Mouse (Mus musculus) stomach, postnatal 0 days (tissue): ENCODE data around the gene Lrrc28. TPM values are rescaled to one million over a fixed set of nuclear protein-coding genes. Genes with fewer than 3 reads are reported as not detected.

ENCODE experiments used
- ATAC-seq: fragments of 200-750 bp; cut with Nextera tagmentation; 2 replicates; pipeline ENCODE4 v1.8.0; 2017; ENCODE audit not compliant: low FRiP score, low TSS enrichment
- DNase-seq: peaks from one replicate; pipeline ENCODE4 v3.0.0-alpha.2; 2016; ENCODE audit warnings: low spot score
- H3K27ac ChIP-seq: fragments of 300-500 bp; sonication (generic); replicated peaks from 2 replicates; pipeline ENCODE4 v1.5.1; 2014; ENCODE audit warnings: mild to moderate bottlenecking, control low read depth
- H3K27me3 ChIP-seq: fragments of 300-500 bp; sonication (generic); 2 replicates; pipeline ENCODE4 v1.6.1; 2014; ENCODE audit warnings: low read length; ENCODE audit not compliant: control insufficient read depth, insufficient read depth
- H3K36me3 ChIP-seq: fragments of 300-500 bp; sonication (generic); 2 replicates; pipeline ENCODE4 v1.6.1; 2014; ENCODE audit warnings: low read length, mixed read lengths; ENCODE audit not compliant: control insufficient read depth, insufficient read depth
- H3K4me1 ChIP-seq: fragments of 300-500 bp; sonication (generic); replicated peaks from 2 replicates; pipeline ENCODE4 v1.6.1; 2014; ENCODE audit warnings: antibody characterized with exemption; ENCODE audit not compliant: control insufficient read depth, insufficient read depth
- H3K4me2 ChIP-seq: fragments of 300-500 bp; sonication (generic); replicated peaks from 2 replicates; pipeline ENCODE4 v1.6.1; 2014; ENCODE audit warnings: low read depth, mild to moderate bottlenecking, control low read depth, moderate library complexity
- H3K4me3 ChIP-seq: fragments of 300-500 bp; sonication (generic); 2 replicates; pipeline ENCODE4 v1.5.1; 2014; ENCODE audit warnings: low read depth, low read length, control low read depth
- H3K9ac ChIP-seq: fragments of 300-500 bp; sonication (generic); 2 replicates; pipeline ENCODE4 v1.6.1; 2014; ENCODE audit warnings: mild to moderate bottlenecking, low read length, control low read depth, mixed read lengths
- H3K9me3 ChIP-seq: fragments of 300-500 bp; sonication (generic); 2 replicates; pipeline ENCODE4 v1.6.1; 2016; ENCODE audit warnings: low read length; ENCODE audit not compliant: control insufficient read depth
- CTCF ChIP-seq: IDR thresholded peaks from 2 replicates; pipeline ENCODE4 v1.5.1; 2016; ENCODE audit warnings: antibody characterized with exemption, low read depth, mild to moderate bottlenecking, moderate library complexity
- EP300 ChIP-seq: optimal IDR thresholded peaks from 2 replicates; pipeline ENCODE3; 2016; ENCODE audit warnings: antibody characterized with exemption
- WGBS: fragments of 180-500 bp; shearing (Covaris S2); extraction: QIAGEN DNeasy Blood & Tissue Kit; methylation state at CpG from one replicate; pipeline ENCODE4 v1.1.7; 2014; 5-methylcytosine and 5-hydroxymethylcytosine counted together
- polyA plus RNA-seq: library from polyadenylated mRNA; unstranded; fragments of >200 nt; fragmentation: Nextera tagmentation; extraction: Ambion mirVana; gene quantifications from 2 replicates; pipeline ENCODE4 v1.2.1, GENCODE M21; 2015

Gene Lrrc28
- polyA plus RNA-seq, 1 experiment from 2014 or later: 66.0 TPM

GRCm38 (mm10) chr7:67566510-67567237 lies 78.4 kb downstream of the Lrrc28 start:
- Histone ChIP-seq H3K4me2 (no peak overlapping the region), H3K4me1 (no peaks in the 10 kb centered on the region), H3K9ac (no peak overlapping the region), H3K9me3 (no peaks in the 10 kb centered on the region), H3K27me3 (no peaks in the 10 kb centered on the region), H3K36me3 (no peaks in the 10 kb centered on the region), H3K27ac (no peak overlapping the region; the same call in 1 of the 2 replicates), H3K4me3 (no peak overlapping the region)
- WGBS: 70% methylated on average over 8 of the region's 8 CpGs
- TF ChIP-seq EP300 (no peak), CTCF (no peak)
- no peak for DNase-seq
- no peak for ATAC-seq

- no peaks in the 10 kb centered on the region for H3K9me3 ChIP-seq
- no peak for ATAC-seq
- H3K36me3 ChIP-seq: no peaks in the 10 kb centered on the region
- no peak overlapping the region for H3K4me2 ChIP-seq
- H3K27ac ChIP-seq: no peak overlapping the region
- H3K4me1 ChIP-seq: no peaks in the 10 kb centered on the region
- no peaks in the 10 kb centered on the region for H3K27me3 ChIP-seq
- WGBS: 72% methylated on average over 1 of the region's 1 CpGs
- TF ChIP-seq EP300: no peak
- no peak for TF ChIP-seq CTCF
- no peak for DNase-seq
- H3K9ac ChIP-seq: no peak overlapping the region
- no peak overlapping the region for H3K4me3 ChIP-seq
Measured at GRCm38 (mm10) chr7:67565132-67565531, 79.9 kb downstream of the Lrrc28 start.

- H3K36me3 ChIP-seq: no peaks in the 10 kb centered on the region
- no peak overlapping the region for H3K4me2 ChIP-seq
- TF ChIP-seq CTCF: no peak
- no peak for TF ChIP-seq EP300
- H3K4me1 ChIP-seq: no peaks in the 10 kb centered on the region
- H3K4me3 ChIP-seq: no peak overlapping the region
- no peaks in the 10 kb centered on the region for H3K9me3 ChIP-seq
- no peak overlapping the region for H3K27ac ChIP-seq
- ATAC-seq: no peak
- WGBS: 66% methylated on average over 12 of the region's 12 CpGs
- no peaks in the 10 kb centered on the region for H3K27me3 ChIP-seq
- no peak overlapping the region for H3K9ac ChIP-seq
- no peak for DNase-seq
Measured at GRCm38 (mm10) chr7:67562176-67562575, 82.9 kb downstream of the Lrrc28 start.

GRCm38 (mm10) chr7:67559486-67559885 lies 85.6 kb downstream of the Lrrc28 start:
- Histone ChIP-seq H3K4me2 (no peak overlapping the region), H3K27ac (no peak overlapping the region), H3K9ac (no peak overlapping the region), H3K27me3 (no peaks in the 10 kb centered on the region), H3K9me3 (no peaks in the 10 kb centered on the region), H3K4me1 (no peaks in the 10 kb centered on the region), H3K4me3 (no peak overlapping the region), H3K36me3 (no peaks in the 10 kb centered on the region)
- DNase-seq: no peak
- TF ChIP-seq EP300 (no peak), CTCF (no peak)
- no peak for ATAC-seq
- 74% methylated on average over 7 of the region's 7 CpGs for WGBS

- WGBS: 68% methylated on average over 5 of the region's 5 CpGs
- no peaks in the 10 kb centered on the region for H3K9me3 ChIP-seq
- no peak for TF ChIP-seq CTCF
- no peak for TF ChIP-seq EP300
- H3K9ac ChIP-seq: no peak overlapping the region
- no peak overlapping the region for H3K4me2 ChIP-seq
- H3K4me3 ChIP-seq: no peak overlapping the region
- H3K36me3 ChIP-seq: no peaks in the 10 kb centered on the region
- H3K27ac ChIP-seq: no peak overlapping the region
- H3K4me1 ChIP-seq: no peaks in the 10 kb centered on the region
- no peak for DNase-seq
- no peaks in the 10 kb centered on the region for H3K27me3 ChIP-seq
- ATAC-seq: no peak
Measured at GRCm38 (mm10) chr7:67558230-67558629, 86.8 kb downstream of the Lrrc28 start.

- Histone ChIP-seq H3K9me3 (no peaks in the 10 kb centered on the region), H3K9ac (no peak overlapping the region), H3K4me3 (no peak overlapping the region), H3K36me3 (no peaks in the 10 kb centered on the region), H3K4me2 (no peak overlapping the region), H3K4me1 (no peaks in the 10 kb centered on the region), H3K27me3 (no peaks in the 10 kb centered on the region), H3K27ac (no peak overlapping the region)
- no peak for ATAC-seq
- TF ChIP-seq EP300 (no peak), CTCF (no peak)
- no peak for DNase-seq
- WGBS: 82% methylated on average over 2 of the region's 2 CpGs
Measured at GRCm38 (mm10) chr7:67554863-67555262, 90.2 kb downstream of the Lrrc28 start.
